Comparison of ENCODE assay signal across 10 mouse cellular contexts in genomic region chr4:115890553-115890952, GRCm38 (mm10). TPM values are rescaled to one million over a fixed set of nuclear protein-coding genes. Genes with fewer than 3 reads are reported as not detected.
DNase-seq lines count a peak whose midpoint lies in the region; ATAC-seq lines count a peak whose summit lies in the region.
"Had no signal": no experiment of that assay in that cellular context is flagged by ENCODE, and none has a peak within 500 bp of the region (broad histone marks: within the 10 kb centered on the region; RNA-seq: fewer than 3 reads in every experiment).

6430628N08Rik (plus strand) TSS chr4:115890665.

- no peaks in the 10 kb centered on the region for H3K9me3 ChIP-seq in heart, embryonic 15.5 days (replicated peaks)
- no peaks in the 10 kb centered on the region for H3K9me3 ChIP-seq in hindbrain, embryonic 15.5 days
- no peaks in the 10 kb centered on the region for H3K9me3 ChIP-seq in midbrain, embryonic 14.5 days (ENCODE audit: control insufficient read depth, low read length)

- H3K27me3 ChIP-seq in heart, embryonic 15.5 days = peaks cover 57% of the 10 kb centered on the region
- H3K27me3 ChIP-seq in hindbrain, embryonic 15.5 days = peaks cover 39% of the 10 kb centered on the region
- H3K27me3 ChIP-seq in midbrain, embryonic 14.5 days (ENCODE audit: control insufficient read depth, insufficient read depth, low read length) = peaks cover 24% of the 10 kb centered on the region

- no peak within 1 kb of the TSS for H3K27ac ChIP-seq in heart, embryonic 15.5 days
- H3K27ac ChIP-seq in hindbrain, embryonic 15.5 days (replicated peaks) = no peak within 1 kb of the TSS
- H3K27ac ChIP-seq in midbrain, embryonic 14.5 days (replicated peaks; ENCODE audit: low read depth, low read length) = no peak within 1 kb of the TSS

- peaks cover 8% of the 10 kb centered on the region for H3K4me1 ChIP-seq in heart, embryonic 15.5 days (replicated peaks)
- H3K4me1 ChIP-seq in hindbrain, embryonic 15.5 days (replicated peaks) = peaks cover 14% of the 10 kb centered on the region
- H3K4me1 ChIP-seq in midbrain, embryonic 14.5 days (ENCODE audit: control insufficient read depth, insufficient read depth, low read length) = peaks cover 8% of the 10 kb centered on the region

- H3K9ac ChIP-seq in heart, embryonic 15.5 days = no peak within 1 kb of the TSS
- no peak within 1 kb of the TSS; the same call in 1 of the 2 replicates for H3K9ac ChIP-seq in hindbrain, embryonic 15.5 days
- peak within 1 kb of the TSS; percentile 44 for H3K9ac ChIP-seq in midbrain, embryonic 14.5 days (replicated peaks; ENCODE audit: low read length)

- DNase-seq in heart, adult 11 months = no peak
- peak; percentile 51 for DNase-seq in embryo, embryonic 10 days (ENCODE audit: low spot score)
- DNase-seq in midbrain, embryonic 14.5 days = peak; percentile 45
- no peak for DNase-seq in left cerebral cortex, adult 9 months (ENCODE audit: low spot score in 2 of 2)
- DNase-seq in gastrocnemius, adult 8-10 months (ENCODE audit: low spot score in 2 of 2) = no peak
- no peak for DNase-seq in thymus, postnatal 25 days
- DNase-seq: cerebellum, adult 8-10 months had no signal

- H3K4me3 ChIP-seq in heart, embryonic 15.5 days = peak within 1 kb of the TSS; percentile 32
- H3K4me3 ChIP-seq in hindbrain, embryonic 15.5 days = peak within 1 kb of the TSS; percentile 32
- peak within 1 kb of the TSS; percentile 28 for H3K4me3 ChIP-seq in midbrain, embryonic 14.5 days (replicated peaks; ENCODE audit: low read depth, low read length)

- H3K4me2 ChIP-seq in heart, embryonic 15.5 days = peak within 1 kb of the TSS; percentile 60
- H3K4me2 ChIP-seq in hindbrain, embryonic 15.5 days = peak within 1 kb of the TSS; percentile 70
- H3K4me2 ChIP-seq in midbrain, embryonic 14.5 days (ENCODE audit: low read length) = peak within 1 kb of the TSS; percentile 62

- no peaks in the 10 kb centered on the region for H3K36me3 ChIP-seq in heart, embryonic 15.5 days
- no peaks in the 10 kb centered on the region for H3K36me3 ChIP-seq in hindbrain, embryonic 15.5 days
- no peaks in the 10 kb centered on the region for H3K36me3 ChIP-seq in midbrain, embryonic 14.5 days (ENCODE audit: control insufficient read depth, insufficient read depth, low read length)

- peak; percentile 29; the same call in 1 of the 2 replicates for ATAC-seq in heart, embryonic 15.5 days (replicated peaks; ENCODE audit: insufficient number of reproducible peaks, insufficient read depth, low FRiP score, low read depth)
- ATAC-seq in hindbrain, embryonic 15.5 days (ENCODE audit: low FRiP score, low read depth) = no peak
- peak; percentile 1; the same call in 1 of the 2 replicates for ATAC-seq in midbrain, embryonic 14.5 days (ENCODE audit: low FRiP score, low TSS enrichment)

- 1% methylated on average over 25 of the region's 31 CpGs for WGBS in heart, embryonic 15.5 days
- 2% methylated on average over 28 of the region's 31 CpGs for whole genome bisulfite sequencing in hindbrain, embryonic 15.5 days
- 1% methylated on average over 31 of the region's 31 CpGs for WGBS in midbrain, embryonic 14.5 days

RNA-seq across cellular contexts. Expression of gene 6430628N08Rik, which starts in this region (rescaled TPM):
- not detected in 2 replicates for polyA plus RNA-seq in heart, embryonic 15.5 days (2015; fragmentation: Nextera tagmentation; extraction: Ambion mirVana)
- polyA plus RNA-seq in hindbrain, embryonic 15.5 days (2015; fragmentation: Nextera tagmentation; extraction: Ambion mirVana) = 0.27 and 0.42 TPM in 2 replicates
- not detected in 2 replicates for polyA plus RNA-seq in midbrain, embryonic 14.5 days (2014; fragmentation: Nextera tagmentation; extraction: Ambion mirVana)
- total RNA-seq in gastrocnemius, adult 8-10 months (2022) = not detected
- total RNA-seq: CH12.LX had no signal

Comparison
In these comparisons a context has a peak if more than half of its experiments do, and no peak if none do; other contexts are left out.
1. Peak in ATAC-seq, H3K4me3 ChIP-seq and H3K4me2 ChIP-seq in heart, embryonic 15.5 days; RNA of the gene not detected or under 1 TPM.
2. Peak in DNase-seq, ATAC-seq, H3K4me3 ChIP-seq, H3K9ac ChIP-seq and H3K4me2 ChIP-seq in midbrain, embryonic 14.5 days; RNA of the gene not detected or under 1 TPM.